ENCODE assay signal across 19 mouse cellular contexts in genomic region chr14:78987543-78987942, GRCm38 (mm10).
DNase-seq lines count a peak whose midpoint lies in the region; ATAC-seq and TF ChIP-seq lines count a peak whose summit lies in the region.
"Had no signal": no experiment of that assay in that cellular context is flagged by ENCODE, and none has a peak within 500 bp of the region (broad histone marks: within the 10 kb centered on the region; RNA-seq: fewer than 3 reads in every experiment).

No protein-coding gene starts in this region.

- DNase-seq in forebrain, embryonic 14.5 days (ENCODE audit: low spot score): peak; percentile 15
- DNase-seq in forebrain, postnatal 0 days: no peak
- peak; percentile 8 to 13 for DNase-seq in left cerebral cortex, postnatal 36 days (ENCODE audit: low spot score in 2 of 2)
- no peak for DNase-seq in left cerebral cortex, postnatal 4 days
- peak; percentile 58 for DNase-seq in adrenal gland, postnatal 14 days
- peak; percentile 61 for DNase-seq in layer of hippocampus, adult 9-11 months
- no peak for DNase-seq in thymus, postnatal 14 days
- DNase-seq: cerebellum, adult 18-20 months; kidney, postnatal 14 days; liver, postnatal 0 days; thymus, adult 18-20 months had no signal

- H3K9me3 ChIP-seq in forebrain, embryonic 14.5 days (replicated peaks; ENCODE audit: control insufficient read depth, low read length): no peaks in the 10 kb centered on the region
- no peaks in the 10 kb centered on the region for H3K9me3 ChIP-seq in forebrain, postnatal 0 days (ENCODE audit: low read length)
- H3K9me3 ChIP-seq: embryonic facial prominence, embryonic 10.5 days; forebrain, embryonic 13.5 days; neural tube, embryonic 12.5 days had no signal

- no peak overlapping the region for H3K27ac ChIP-seq in forebrain, embryonic 14.5 days (ENCODE audit: low read depth, low read length)
- H3K27ac ChIP-seq in forebrain, postnatal 0 days (ENCODE audit: low read depth, low read length): no peak overlapping the region
- H3K27ac ChIP-seq: embryonic facial prominence, embryonic 10.5 days; forebrain, embryonic 13.5 days; hindbrain, embryonic 14.5 days; macrophage; neural tube, embryonic 12.5 days had no signal

- H3K36me3 ChIP-seq in forebrain, embryonic 14.5 days (ENCODE audit: control insufficient read depth, insufficient read depth, low read length): no peaks in the 10 kb centered on the region
- H3K36me3 ChIP-seq in forebrain, postnatal 0 days (ENCODE audit: insufficient read depth): no peaks in the 10 kb centered on the region
- H3K36me3 ChIP-seq: embryonic facial prominence, embryonic 10.5 days; neural tube, embryonic 12.5 days had no signal

- intact Hi-C loops in left cerebral cortex, postnatal 36 days (cut with DNase I): no loop called here
- intact Hi-C loops in left cerebral cortex, postnatal 4 days (cut with DNase I): no loop called here

- no peak for TF ChIP-seq CTCF in forebrain, postnatal 0 days (IDR thresholded peaks at IDR 0.05; ENCODE audit: low read depth)

- no peaks in the 10 kb centered on the region; the same call in 1 of the 2 replicates for H3K4me1 ChIP-seq in forebrain, embryonic 14.5 days (ENCODE audit: control insufficient read depth, insufficient read depth, low read length)
- H3K4me1 ChIP-seq in forebrain, postnatal 0 days (ENCODE audit: insufficient read depth): no peaks in the 10 kb centered on the region
- H3K4me1 ChIP-seq: embryonic facial prominence, embryonic 10.5 days; forebrain, embryonic 13.5 days; neural tube, embryonic 12.5 days had no signal

- H3K27me3 ChIP-seq in forebrain, embryonic 14.5 days (replicated peaks; ENCODE audit: control insufficient read depth, insufficient read depth, low read length): no peaks in the 10 kb centered on the region
- H3K27me3 ChIP-seq in forebrain, postnatal 0 days (ENCODE audit: insufficient read depth, low read length): no peaks in the 10 kb centered on the region
- H3K27me3 ChIP-seq: forebrain, embryonic 13.5 days; neural tube, embryonic 12.5 days had no signal

- no peak for ATAC-seq in forebrain, embryonic 14.5 days
- no peak for ATAC-seq in forebrain, postnatal 0 days
- no peak for ATAC-seq in activated CD4-positive, CD25-positive, alpha-beta regulatory T cell, adult 4 months
- ATAC-seq: forebrain, embryonic 13.5 days; intestine, postnatal 0 days; liver, postnatal 0 days had no signal

- WGBS in forebrain, embryonic 14.5 days: 76% methylated on average over 8 of the region's 8 CpGs
- WGBS in forebrain, postnatal 0 days: 67% methylated on average over 8 of the region's 8 CpGs

- H3K4me2 ChIP-seq in forebrain, embryonic 14.5 days (ENCODE audit: low read length): no peak overlapping the region
- H3K4me2 ChIP-seq in forebrain, postnatal 0 days (ENCODE audit: low read depth): no peak overlapping the region
- H3K4me2 ChIP-seq: forebrain, embryonic 13.5 days; hindbrain, embryonic 14.5 days; midbrain, embryonic 11.5 days; neural tube, embryonic 12.5 days had no signal

- H3K9ac ChIP-seq in forebrain, embryonic 14.5 days (ENCODE audit: low read length): no peak overlapping the region
- H3K9ac ChIP-seq in forebrain, postnatal 0 days: no peak overlapping the region
- H3K9ac ChIP-seq: forebrain, embryonic 13.5 days; hindbrain, embryonic 14.5 days; liver, postnatal 0 days; neural tube, embryonic 12.5 days had no signal

- H3K4me3 ChIP-seq in forebrain, embryonic 14.5 days (ENCODE audit: low read depth, low read length): no peak overlapping the region
- no peak overlapping the region for H3K4me3 ChIP-seq in forebrain, postnatal 0 days (ENCODE audit: low read depth, low read length)
- H3K4me3 ChIP-seq: embryonic facial prominence, embryonic 10.5 days; forebrain, embryonic 13.5 days; neural tube, embryonic 12.5 days had no signal

Comparison
In these comparisons a context has a peak if more than half of its experiments do, and no peak if none do; other contexts are left out.
1. DNase-seq: peak in forebrain, embryonic 14.5 days (single experiment), left cerebral cortex, postnatal 36 days (2 of 2), adrenal gland, postnatal 14 days (single experiment) and layer of hippocampus, adult 9-11 months (single experiment); none in forebrain, postnatal 0 days (single experiment), left cerebral cortex, postnatal 4 days (single experiment) and thymus, postnatal 14 days (single experiment).